7 mouse cellular contexts compared by ENCODE assay signal in the genomic region with DNA sequence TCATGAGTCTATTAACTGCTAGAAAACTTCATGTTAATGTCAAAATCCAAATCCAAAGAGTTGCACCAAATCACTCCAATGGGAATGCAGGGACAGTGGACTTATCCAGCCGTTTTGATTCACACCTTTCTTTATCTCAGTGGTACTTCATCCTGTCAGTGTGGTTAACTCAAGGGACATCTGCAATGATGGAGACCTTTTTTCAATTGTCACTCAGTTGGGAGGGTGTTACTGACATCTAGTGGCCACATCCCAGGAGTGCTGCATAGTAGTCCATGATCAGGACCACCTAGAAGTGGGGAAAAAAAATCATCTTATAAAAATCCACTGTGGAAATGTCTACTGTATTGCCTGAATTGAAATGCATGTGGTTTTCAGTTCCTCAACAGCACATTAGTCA.
A peak's percentile ranks its signal among the peaks of the same experiment; 100 is the strongest.
DNase-seq lines count a peak whose midpoint lies in the region; ATAC-seq and TF ChIP-seq lines count a peak whose summit lies in the region.

No protein-coding gene starts in this region.

- no peaks in the 10 kb centered on the region for H3K9me3 ChIP-seq in lung, embryonic 14.5 days (ENCODE audit: low read depth, low read length)

- peak; percentile 54 for TF ChIP-seq CTCF in lung, embryonic 14.5 days (IDR thresholded peaks at IDR 0.05; ENCODE audit: low read depth)

- H3K36me3 ChIP-seq in lung, embryonic 14.5 days (ENCODE audit: insufficient read depth) = no peaks in the 10 kb centered on the region

- no peaks in the 10 kb centered on the region for H3K4me1 ChIP-seq in lung, embryonic 14.5 days (ENCODE audit: insufficient read depth)

- H3K4me2 ChIP-seq in lung, embryonic 14.5 days = no peak overlapping the region

- no peak; the same call in 1 of the 2 replicates for ATAC-seq in lung, embryonic 14.5 days (ENCODE audit: insufficient read depth)
- no peak for ATAC-seq in activated CD4-positive, CD25-positive, alpha-beta regulatory T cell, adult 4 months

- WGBS in lung, embryonic 14.5 days = 11% methylated on average over 1 of the region's 1 CpGs

- no peak overlapping the region for H3K4me3 ChIP-seq in lung, embryonic 14.5 days (ENCODE audit: low read depth, low read length)

- H3K27ac ChIP-seq in lung, embryonic 14.5 days (ENCODE audit: low read depth) = no peak overlapping the region

- no peaks in the 10 kb centered on the region for H3K27me3 ChIP-seq in lung, embryonic 14.5 days (ENCODE audit: insufficient read depth, low read length)

- peak; percentile 47 for DNase-seq in lung, embryonic 14.5 days
- DNase-seq in lung, postnatal 14 days = no peak
- peak; percentile 67 for DNase-seq in embryo, embryonic 10.5 days (ENCODE audit: low spot score)
- DNase-seq in layer of hippocampus, adult 9-10 months (ENCODE audit: low spot score) = peak; percentile 48
- DNase-seq in right cerebral cortex, postnatal 10 days (ENCODE audit: low spot score in 2 of 2) = peak; percentile 28 to 49
- DNase-seq in heart, adult 11 months = no peak

- no peak overlapping the region for H3K9ac ChIP-seq in lung, embryonic 14.5 days

Comparison
In these comparisons a context has a peak if more than half of its experiments do, and no peak if none do; other contexts are left out.
1. DNase-seq: peak in lung, embryonic 14.5 days (single experiment), embryo, embryonic 10.5 days (single experiment), layer of hippocampus, adult 9-10 months (single experiment) and right cerebral cortex, postnatal 10 days (2 of 2); none in lung, postnatal 14 days (single experiment) and heart, adult 11 months (single experiment).